Mouse (Mus musculus): ENCODE results near the gene Aff2. TPM values are rescaled to one million over a fixed set of nuclear protein-coding genes. Genes with fewer than 3 reads are reported as not detected.
A peak's percentile ranks its signal among the peaks of the same experiment; 100 is the strongest.

The Aff2 gene
- 10 to 100 TPM; 24.0 to 26.5 TPM for total RNA-seq (2021)
- long read RNA-seq, experiment 1 = 0 reads
- long read RNA-seq, experiment 2 = 0 reads

GRCm38 (mm10) chrX:69360238-69361054, at the start of gene Aff2:
Aff2 (plus strand) TSS chrX:69360294.
- DNase-seq (ENCODE audit: low spot score in 2 of 2) = peak; percentile 55 to 59
- intact Hi-C loops (cut with DNase I) = no loop called here

- no peak for DNase-seq (ENCODE audit: low spot score in 2 of 2)
- intact Hi-C loops (cut with DNase I) = no loop called here
Observed at GRCm38 (mm10) chrX:69337296-69337695, 22.8 kb upstream of the Aff2 start.

GRCm38 (mm10) chrX:69355621-69356020, 4.5 kb upstream of the Aff2 start:
- no peak for DNase-seq (ENCODE audit: low spot score in 2 of 2)
- intact Hi-C loops (cut with DNase I) = no loop called here

- intact Hi-C loops (cut with DNase I) = no loop called here
- peak; percentile 67 to 71 for DNase-seq (ENCODE audit: low spot score in 2 of 2)
Observed at GRCm38 (mm10) chrX:69359360-69359759, 734 bp upstream of the Aff2 start.

GRCm38 (mm10) chrX:69359885-69360237, 233 bp upstream of the Aff2 start:
- intact Hi-C loops (cut with DNase I) = no loop called here
- no peak for DNase-seq (ENCODE audit: low spot score in 2 of 2)

- intact Hi-C loops (cut with DNase I) = no loop called here
- DNase-seq (ENCODE audit: low spot score in 2 of 2) = no peak
Observed at GRCm38 (mm10) chrX:69361055-69361558, 1.0 kb downstream of the Aff2 start.

GRCm38 (mm10) chrX:69364198-69364597, 4.1 kb downstream of the Aff2 start:
- no peak for DNase-seq (ENCODE audit: low spot score in 2 of 2)
- intact Hi-C loops (cut with DNase I) = no loop called here

- intact Hi-C loops (cut with DNase I) = no loop called here
- no peak for DNase-seq (ENCODE audit: low spot score in 2 of 2)
Observed at GRCm38 (mm10) chrX:69373341-69373740, 13.2 kb downstream of the Aff2 start.

GRCm38 (mm10) chrX:69389738-69390137, 29.6 kb downstream of the Aff2 start:
- DNase-seq (ENCODE audit: low spot score in 2 of 2) = peak in 1 of 2 experiments; percentile 3
- intact Hi-C loops (cut with DNase I) = no loop called here

- intact Hi-C loops (cut with DNase I) = no loop called here
- no peak for DNase-seq (ENCODE audit: low spot score in 2 of 2)
Observed at GRCm38 (mm10) chrX:69415043-69415442, 54.9 kb downstream of the Aff2 start.

GRCm38 (mm10) chrX:69438422-69438821, 78.3 kb downstream of the Aff2 start:
- intact Hi-C loops (cut with DNase I) = no loop called here
- no peak for DNase-seq (ENCODE audit: low spot score in 2 of 2)

GRCm38 (mm10) chrX:69441937-69442336, 81.8 kb downstream of the Aff2 start:
- no peak for DNase-seq (ENCODE audit: low spot score in 2 of 2)
- intact Hi-C loops (cut with DNase I) = no loop called here

- intact Hi-C loops (cut with DNase I) = no loop called here
Observed at GRCm38 (mm10) chrX:69460896-69461295, 100.8 kb downstream of the Aff2 start.

GRCm38 (mm10) chrX:69502061-69502460, 142.0 kb downstream of the Aff2 start:
- intact Hi-C loops (cut with DNase I) = no loop called here

More at GRCm38 (mm10) chrX:69460896-69461295, 100.8 kb downstream of the Aff2 start:
- no peak for DNase-seq (ENCODE audit: low spot score in 2 of 2)

GRCm38 (mm10) chrX:69518040-69518575, 158.0 kb downstream of the Aff2 start:
- DNase-seq (ENCODE audit: low spot score in 2 of 2) = no peak

More at GRCm38 (mm10) chrX:69502061-69502460, 142.0 kb downstream of the Aff2 start:
- no peak for DNase-seq (ENCODE audit: low spot score in 2 of 2)

GRCm38 (mm10) chrX:69540811-69541210, 180.7 kb downstream of the Aff2 start:
- DNase-seq (ENCODE audit: low spot score in 2 of 2) = peak in 1 of 2 experiments; percentile 2

More at GRCm38 (mm10) chrX:69518040-69518575, 158.0 kb downstream of the Aff2 start:
- intact Hi-C loops (cut with DNase I) = no loop called here

GRCm38 (mm10) chrX:69579903-69580459, 219.9 kb downstream of the Aff2 start:
- no peak for DNase-seq (ENCODE audit: low spot score in 2 of 2)
- intact Hi-C loops (cut with DNase I) = no loop called here

More at GRCm38 (mm10) chrX:69540811-69541210, 180.7 kb downstream of the Aff2 start:
- intact Hi-C loops (cut with DNase I) = no loop called here

GRCm38 (mm10) chrX:69608793-69609192, 248.7 kb downstream of the Aff2 start:
- DNase-seq (ENCODE audit: low spot score in 2 of 2) = no peak
- intact Hi-C loops (cut with DNase I) = no loop called here

- intact Hi-C loops (cut with DNase I) = no loop called here
- no peak for DNase-seq (ENCODE audit: low spot score in 2 of 2)
Observed at GRCm38 (mm10) chrX:69663038-69663437, 302.9 kb downstream of the Aff2 start.

- intact Hi-C loops (cut with DNase I) = no loop called here
- DNase-seq (ENCODE audit: low spot score in 2 of 2) = peak in 1 of 2 experiments; percentile 3
Observed at GRCm38 (mm10) chrX:69666145-69666677, 306.1 kb downstream of the Aff2 start.

All from left cerebral cortex, postnatal 14 days (tissue).